Mouse (Mus musculus) stomach, embryonic 15.5 days (tissue): Measurements from ENCODE around the gene Ankrd31. TPM values are rescaled to one million over a fixed set of nuclear protein-coding genes. Genes with fewer than 3 reads are reported as not detected.

ENCODE experiments used
- ATAC-seq: fragments of 200-750 bp; cut with Nextera tagmentation; 2 replicates; pipeline ENCODE4 v1.8.0; 2017; ENCODE audit warnings: low read depth, moderate number of reproducible peaks, moderate TSS enrichment; ENCODE audit not compliant: insufficient read depth, low FRiP score
- H3K27ac ChIP-seq: fragments of 300-500 bp; sonication (generic); 2 replicates; pipeline ENCODE4 v1.5.1; 2015; ENCODE audit warnings: mild to moderate bottlenecking, inconsistent platforms
- H3K27me3 ChIP-seq: fragments of 300-500 bp; sonication (generic); replicated peaks from 2 replicates; pipeline ENCODE4 v1.6.1; 2015; ENCODE audit warnings: inconsistent platforms
- H3K36me3 ChIP-seq: fragments of 300-500 bp; sonication (generic); 2 replicates; pipeline ENCODE4 v1.6.1; 2015; ENCODE audit warnings: inconsistent platforms
- H3K4me1 ChIP-seq: fragments of 300-500 bp; sonication (generic); 2 replicates; pipeline ENCODE4 v1.6.1; 2015; ENCODE audit warnings: inconsistent platforms
- H3K4me2 ChIP-seq: fragments of 300-500 bp; sonication (generic); 2 replicates; pipeline ENCODE4 v1.6.1; 2015; ENCODE audit warnings: mild to moderate bottlenecking, inconsistent platforms
- H3K4me3 ChIP-seq: fragments of 300-500 bp; sonication (generic); replicated peaks from 2 replicates; pipeline ENCODE4 v1.5.1; 2015; ENCODE audit warnings: inconsistent platforms
- H3K9ac ChIP-seq: fragments of 300-500 bp; sonication (generic); 2 replicates; pipeline ENCODE4 v1.6.1; 2015; ENCODE audit warnings: inconsistent platforms
- H3K9me3 ChIP-seq: fragments of 300-500 bp; sonication (generic); 2 replicates; pipeline ENCODE4 v1.6.1; 2016; ENCODE audit warnings: inconsistent platforms
- WGBS: fragments of 180-500 bp; shearing (Covaris S2); methylation state at CpG from one replicate; pipeline ENCODE4 v1.1.7; 2015; 5-methylcytosine and 5-hydroxymethylcytosine counted together
- polyA plus RNA-seq: library from polyadenylated mRNA; unstranded; fragments of >200 nt; fragmentation: Nextera tagmentation; extraction: Ambion mirVana; gene quantifications from 2 replicates; pipeline ENCODE4 v1.2.1, GENCODE M21; 2015

Ankrd31 gene
- polyA plus RNA-seq, 1 experiment from 2014 or later: not detected

DNA sequence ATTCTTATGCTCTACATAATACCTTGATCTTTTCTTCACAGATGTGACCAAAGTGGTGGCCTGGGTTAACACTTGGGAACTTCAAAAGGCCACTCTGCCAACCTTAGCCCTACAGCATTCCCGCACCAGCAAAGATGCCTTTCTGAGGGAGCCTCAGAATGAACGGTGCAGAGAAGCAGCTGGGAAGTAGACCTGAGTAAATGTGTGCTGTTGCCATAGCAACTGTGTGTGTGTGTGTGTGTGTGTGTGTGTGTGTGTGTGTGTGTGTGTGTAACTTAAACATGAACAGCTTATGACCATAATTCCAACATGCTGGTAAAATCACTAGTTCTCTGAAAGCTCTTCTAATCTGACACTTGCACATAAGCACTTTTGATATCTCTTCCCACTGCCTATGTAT lies 203.8 kb downstream of the Ankrd31 start:
- H3K4me1 ChIP-seq: no peaks in the 10 kb centered on the region
- H3K27ac ChIP-seq: no peak overlapping the region
- H3K4me2 ChIP-seq: no peak overlapping the region
- peaks cover 2% of the 10 kb centered on the region; the same call in 1 of the 2 replicates for H3K36me3 ChIP-seq
- no peak for ATAC-seq
- H3K27me3 ChIP-seq: no peaks in the 10 kb centered on the region
- H3K9ac ChIP-seq: no peak overlapping the region
- WGBS: 43% methylated on average over 2 of the region's 2 CpGs
- no peaks in the 10 kb centered on the region for H3K9me3 ChIP-seq
- no peak overlapping the region for H3K4me3 ChIP-seq

GRCm38 (mm10) chr13:96956466-96956865 lies 208.4 kb downstream of the Ankrd31 start:
- ATAC-seq: no peak

More at GRCm38 (mm10) chr13:96956466-96956865, 208.4 kb downstream of the Ankrd31 start:
- Histone ChIP-seq H3K4me2 (no peak overlapping the region), H3K4me1 (no peaks in the 10 kb centered on the region), H3K36me3 (no peaks in the 10 kb centered on the region), H3K27ac (no peak overlapping the region), H3K4me3 (no peak overlapping the region), H3K27me3 (no peaks in the 10 kb centered on the region), H3K9ac (no peak overlapping the region), H3K9me3 (no peaks in the 10 kb centered on the region)
- WGBS: 70% methylated on average over 6 of the region's 6 CpGs

Other genes starting within 250 kb of the Ankrd31 start
- gene Polk, start 205.7 kb upstream of the Ankrd31 start, polyA plus RNA-seq: 10.1 and 10.9 TPM in 2 replicates
- gene Col4a3bp, start 205.7 kb upstream of the Ankrd31 start, polyA plus RNA-seq: 12.6 and 13.8 TPM in 2 replicates
- 73.7 and 74.0 TPM in 2 replicates for gene Hmgcr, start 77.3 kb upstream of the Ankrd31 start, polyA plus RNA-seq
- gene Gcnt4, start 176.4 kb downstream of the Ankrd31 start, polyA plus RNA-seq: 1.5 and 2.0 TPM in 2 replicates